Mouse (Mus musculus): ENCODE measurements at regions not wholly inside any gene's neighbourhood (a gene's known extent, or its start where the extent isn't known, plus 50 kb on each side); places are given as distances from the start of the nearest gene placed in this dataset.
A peak's percentile ranks its signal among the peaks of the same experiment; 100 is the strongest.

DNA sequence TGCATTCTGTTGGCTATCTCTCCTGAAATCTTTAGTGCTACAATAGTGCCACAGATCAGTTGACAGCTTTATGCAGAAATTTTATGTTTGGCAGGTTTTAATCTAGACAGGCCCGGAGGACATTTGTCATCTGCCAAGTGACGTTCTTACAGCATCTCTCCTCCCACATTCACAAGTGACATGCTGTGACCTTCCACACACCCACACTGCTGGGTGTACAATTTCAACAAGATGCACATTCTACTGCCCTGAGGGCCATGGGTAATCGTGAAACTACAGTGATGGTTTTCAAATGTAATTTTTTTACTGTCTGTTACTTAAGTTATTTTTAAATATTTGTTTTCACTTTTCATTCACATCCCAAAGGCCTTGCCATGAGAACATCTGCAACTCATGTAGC, 639.2 kb upstream of the Gm11114 start:
- no peak for DNase-seq

- DNase-seq, result no peak
These were observed 634.2 kb upstream of the Gm11114 start for GRCm38 (mm10) chr9:84678416-84678815.

GRCm38 (mm10) chr9:84718615-84719191, 593.9 kb upstream of the Gm11114 start:
- no peak for DNase-seq

DNA sequence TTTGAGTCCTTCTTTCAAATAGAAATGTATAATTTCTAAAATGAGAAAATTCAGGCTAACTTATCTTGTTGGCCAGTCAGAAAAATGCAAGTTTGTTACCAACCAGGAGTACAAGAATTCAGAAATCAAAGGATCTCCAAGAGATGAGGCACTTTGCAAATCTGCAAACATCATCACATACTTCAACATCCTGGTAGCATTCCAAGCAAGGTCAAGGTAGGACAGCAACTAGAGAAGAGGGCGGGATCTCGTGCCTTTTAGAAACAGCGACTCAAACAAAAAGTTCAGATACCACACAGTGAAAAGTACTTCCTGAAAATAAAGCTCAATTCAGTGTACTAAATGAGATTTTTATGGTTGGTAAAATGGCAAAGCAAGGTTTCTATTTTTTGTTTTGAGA, 593.2 kb upstream of the Gm11114 start:
- DNase-seq, result no peak

DNA sequence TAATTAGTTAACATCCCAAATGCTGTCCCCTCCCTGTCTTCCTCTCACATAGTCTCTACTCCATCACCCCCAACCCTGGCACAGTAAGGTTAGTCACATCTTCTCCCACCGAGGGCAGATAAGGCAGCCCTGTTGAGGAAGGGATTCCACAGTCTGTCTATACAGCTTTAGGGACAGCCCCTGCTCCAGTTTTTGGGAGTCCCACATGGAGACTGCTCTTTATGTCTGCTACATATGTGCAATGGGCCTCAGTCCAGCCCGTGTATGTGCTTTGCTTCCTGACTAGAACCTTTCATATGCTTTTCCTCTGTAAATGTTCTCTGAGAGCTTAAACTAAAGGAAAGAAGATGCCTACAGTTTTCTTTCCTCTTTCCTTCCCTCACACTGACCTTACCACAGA, 592.1 kb upstream of the Gm11114 start:
- no peak for DNase-seq

GRCm38 (mm10) chr9:84739266-84739665, 573.3 kb upstream of the Gm11114 start:
- DNase-seq, result peak; percentile 88

DNA sequence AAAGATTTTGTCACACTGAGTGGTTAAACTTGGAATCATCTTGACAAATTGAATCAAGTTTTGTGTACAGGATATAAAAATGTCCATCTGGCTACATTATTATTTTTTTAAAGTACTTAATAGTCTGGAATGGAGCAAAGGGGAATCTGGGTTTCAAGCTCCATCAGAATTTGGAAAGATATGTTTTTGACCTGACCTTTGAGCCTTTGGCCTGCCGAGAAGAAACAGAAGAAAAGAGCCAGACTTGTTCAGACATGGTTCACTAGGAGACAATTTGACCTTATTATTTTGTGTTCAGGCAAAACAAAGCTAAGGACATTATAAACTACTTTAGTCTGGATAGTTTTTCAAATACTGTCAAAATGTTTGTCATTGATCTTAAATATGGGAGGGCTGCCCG, 572.2 kb upstream of the Gm11114 start:
- DNase-seq, result peak; percentile 84

- no peak for DNase-seq
These were observed 558.2 kb upstream of the Gm11114 start for GRCm38 (mm10) chr9:84754332-84754731.

- no peak for DNase-seq
These were observed 557.7 kb upstream of the Gm11114 start for GRCm38 (mm10) chr9:84754828-84755227.

DNA sequence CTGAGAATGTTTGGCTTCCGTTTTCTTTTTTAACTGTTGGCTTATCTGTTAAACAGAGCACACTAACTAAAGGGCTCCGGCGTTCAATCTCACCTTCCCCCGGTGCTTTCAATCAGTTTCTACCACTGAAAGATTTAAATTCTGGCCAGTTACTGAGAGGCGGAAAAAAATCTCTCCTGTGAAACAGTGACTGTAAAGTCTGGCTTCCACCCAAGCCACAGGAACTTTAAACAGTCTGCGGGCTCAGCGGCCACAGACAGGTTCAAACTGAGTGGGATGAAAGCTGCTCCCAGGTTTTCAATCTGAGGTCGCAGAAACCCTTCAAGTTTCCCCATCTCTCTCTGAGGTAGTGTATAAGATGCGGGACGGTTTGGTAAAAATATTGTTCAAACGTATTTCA, 538.2 kb upstream of the Gm11114 start:
- DNase-seq, result no peak

GRCm38 (mm10) chr9:84775190-84775589, 537.4 kb upstream of the Gm11114 start:
- no peak for DNase-seq

- DNase-seq, result no peak
These were observed 533.4 kb upstream of the Gm11114 start for GRCm38 (mm10) chr9:84779125-84779524.

DNA sequence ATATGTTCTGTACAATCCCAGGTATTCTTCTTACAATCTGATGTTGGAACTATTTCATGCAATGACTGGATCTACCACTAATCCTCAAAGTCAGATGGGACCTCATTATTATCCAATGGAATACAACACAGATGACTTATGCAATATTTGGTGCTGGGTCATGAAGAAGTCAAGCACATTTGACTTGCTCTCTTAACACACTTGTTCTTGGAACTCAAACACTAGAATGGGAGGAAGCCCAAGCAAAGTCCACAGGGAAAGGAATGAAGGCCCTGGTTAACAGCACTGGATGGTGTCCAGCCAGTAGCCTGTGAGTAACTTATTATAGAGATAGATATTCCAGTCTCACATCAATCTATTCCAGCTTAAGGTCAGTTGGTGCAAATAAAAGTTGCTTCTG, 486.8 kb upstream of the Gm11114 start:
- peak; percentile 91 for DNase-seq

- DNase-seq, result no peak
These were observed 483.6 kb upstream of the Gm11114 start for GRCm38 (mm10) chr9:84828934-84829333.

GRCm38 (mm10) chr9:84830639-84831038, 481.9 kb upstream of the Gm11114 start:
- no peak for DNase-seq

DNA sequence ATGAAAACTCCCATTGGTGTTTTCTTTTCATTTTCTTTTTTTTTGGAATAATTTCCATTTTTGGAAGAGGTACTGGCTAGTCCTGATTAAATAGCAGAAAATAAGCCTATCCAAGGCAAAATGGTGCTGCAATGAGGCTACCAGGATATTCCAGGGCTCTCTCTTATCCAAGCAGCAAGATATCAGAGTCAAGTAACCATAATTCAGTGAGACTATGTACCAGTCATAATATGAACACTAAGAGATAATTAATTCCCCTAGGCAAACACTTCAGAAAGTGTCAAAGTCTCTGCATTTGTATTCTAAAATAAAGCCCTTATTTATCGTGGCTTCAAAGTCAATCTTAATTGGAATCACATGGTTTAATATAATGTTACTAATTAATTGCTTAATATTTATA, 475.1 kb upstream of the Gm11114 start:
- no peak for DNase-seq

DNA sequence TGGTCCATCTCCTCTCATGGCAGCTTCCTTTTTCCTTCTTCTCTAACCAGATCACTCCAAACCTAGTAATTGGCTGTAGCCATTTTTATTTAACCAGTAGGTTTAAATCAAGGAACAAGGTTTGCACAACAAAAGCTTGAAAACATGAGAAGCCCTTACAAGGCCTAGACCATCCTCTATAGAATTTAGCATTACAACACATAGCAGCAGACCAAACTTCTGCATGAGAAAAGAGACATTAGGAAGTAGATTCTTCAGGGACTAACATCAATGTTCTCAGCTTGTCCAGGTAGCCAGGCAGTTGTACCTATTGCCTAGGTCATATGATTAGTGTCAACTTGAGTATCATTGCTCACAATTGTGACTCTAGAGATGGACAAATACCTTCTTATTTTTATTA, 468.6 kb upstream of the Gm11114 start:
- DNase-seq, result no peak

GRCm38 (mm10) chr9:84861600-84861999, 451.0 kb upstream of the Gm11114 start:
- DNase-seq, result no peak

GRCm38 (mm10) chr9:84863431-84863830, 449.1 kb upstream of the Gm11114 start:
- DNase-seq, result no peak

DNA sequence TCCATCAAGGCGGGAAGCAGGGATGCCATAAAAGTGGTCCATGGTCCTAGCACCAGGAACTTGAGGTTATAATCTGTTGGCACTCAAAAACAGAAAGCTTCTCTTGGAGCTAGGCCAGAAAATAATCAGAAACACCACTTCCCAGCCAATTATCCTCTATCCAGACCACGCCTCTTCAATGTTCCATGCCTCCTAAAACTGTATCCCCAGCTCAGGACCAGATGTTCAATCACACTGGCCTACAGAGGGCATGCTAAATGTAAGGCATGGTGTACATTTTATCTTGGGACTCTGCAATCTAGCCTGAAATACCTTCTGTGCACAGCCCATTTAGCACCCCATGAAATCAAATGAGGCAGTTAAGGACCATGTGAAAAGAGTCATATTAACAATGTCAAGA, 418.4 kb upstream of the Gm11114 start:
- DNase-seq, result no peak

- no peak for DNase-seq
These were observed 416.5 kb upstream of the Gm11114 start for GRCm38 (mm10) chr9:84896073-84896472.

DNA sequence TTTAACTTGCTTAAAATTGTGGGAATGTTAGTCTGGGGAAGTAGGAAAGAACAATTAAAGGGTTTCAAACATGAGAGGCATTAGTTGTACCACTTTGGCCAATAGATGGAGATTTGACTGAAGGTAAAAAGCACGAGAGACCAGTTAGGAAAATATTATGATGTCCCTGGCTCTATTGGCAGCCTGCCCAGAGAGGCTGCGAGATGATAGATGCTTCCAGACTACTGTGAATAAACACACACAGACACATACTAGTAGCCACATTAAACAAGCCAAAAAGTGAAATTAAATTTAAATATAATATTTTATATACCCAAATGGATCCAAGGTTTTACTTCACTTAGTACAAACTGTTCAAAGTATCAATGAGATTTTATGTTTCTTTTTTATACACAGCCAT, 411.9 kb upstream of the Gm11114 start:
- DNase-seq, result no peak

GRCm38 (mm10) chr9:84906244-84906643, 406.3 kb upstream of the Gm11114 start:
- DNase-seq, result no peak

- no peak for DNase-seq
These were observed 399.3 kb upstream of the Gm11114 start for GRCm38 (mm10) chr9:84913321-84913720.

DNA sequence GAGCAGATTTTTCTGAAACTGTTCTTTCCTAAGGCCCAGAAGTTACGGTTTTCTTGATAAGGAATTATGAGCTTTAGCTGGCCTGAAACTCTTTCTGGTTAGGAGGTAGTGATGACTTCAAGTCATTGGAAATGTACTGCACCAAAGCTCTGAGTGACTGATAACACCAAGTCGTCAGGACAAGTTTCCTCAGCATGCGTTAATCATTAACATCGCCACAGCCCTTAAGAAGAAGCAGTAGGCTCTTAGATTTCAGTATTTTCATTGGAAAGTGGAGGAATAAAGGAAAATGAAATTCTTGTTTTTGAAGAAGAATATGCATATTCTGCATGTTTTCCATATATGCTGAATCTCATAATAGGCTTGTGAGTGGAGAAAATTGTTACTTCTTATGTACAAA, 390.3 kb upstream of the Gm11114 start:
- no peak for DNase-seq

- no peak for DNase-seq
These were observed 388.6 kb upstream of the Gm11114 start for GRCm38 (mm10) chr9:84923966-84924365.

Data from heart, adult 11 months (tissue).